Mouse (Mus musculus) CH12.LX (cell line): Measurements from ENCODE around the gene Slc6a3. TPM values are rescaled to one million over a fixed set of nuclear protein-coding genes. Genes with fewer than 3 reads are reported as not detected.

Source experiments
- DNase-seq: peaks from one replicate; pipeline ENCODE4 v3.0.0-alpha.2; 2013; ENCODE audit errors: extremely low read depth
- H3K27ac ChIP-seq: 2 replicates; pipeline ENCODE4 v1.5.1; 2012; ENCODE audit warnings: low read depth, mild to moderate bottlenecking, control low read depth, moderate library complexity; ENCODE audit not compliant: insufficient read depth
- H3K27me3 ChIP-seq: replicated peaks from 2 replicates; pipeline ENCODE3; 2012; ENCODE audit warnings: inconsistent platforms
- H3K36me3 ChIP-seq, 2 experiments: replicated peaks in 1 of 2; 2 replicates each; pipeline versions ENCODE3 to v1.6.1; 2012; ENCODE audit warnings: inconsistent platforms in 1 of 2, low read length in 1 of 2, mild to moderate bottlenecking in 1 of 2, mixed read lengths in 1 of 2, moderate library complexity in 1 of 2; ENCODE audit not compliant: control insufficient read depth in 1 of 2, insufficient read depth in 1 of 2
- H3K4me1 ChIP-seq, 2 experiments: 2 replicates each; pipeline ENCODE4 v1.6.1; 2012; ENCODE audit warnings: inconsistent platforms in 1 of 2, moderate library complexity in 1 of 2; ENCODE audit not compliant: insufficient read depth in 2 of 2, control insufficient read depth in 1 of 2
- H3K4me2 ChIP-seq: 2 replicates; pipeline ENCODE4 v1.6.1; 2012; ENCODE audit warnings: low read depth, mild to moderate bottlenecking, control low read depth; ENCODE audit not compliant: poor library complexity, insufficient read depth, severe bottlenecking
- H3K4me3 ChIP-seq, 3 experiments: fragments of 150-350 bp in 1 of 3; sonication (generic) in 1 of 3; replicated peaks in 1 of 3; 2 replicates each; pipeline versions ENCODE3 to v1.5.1; 2011 to 2012; ENCODE audit warnings: low read depth in 2 of 3, low read length in 2 of 3, mild to moderate bottlenecking in 2 of 3, moderate library complexity in 2 of 3, control low read depth in 1 of 3, improper control_type of control experiment in 1 of 3, inconsistent platforms in 1 of 3, mixed read lengths in 1 of 3; ENCODE audit not compliant: poor library complexity in 1 of 3
- H3K79me2 ChIP-seq: replicated peaks from 2 replicates; pipeline ENCODE4 v1.6.1; 2012; ENCODE audit warnings: mild to moderate bottlenecking, moderate library complexity; ENCODE audit not compliant: control insufficient read depth, poor library complexity, insufficient read depth, severe bottlenecking; ENCODE audit errors: extremely low read depth
- H3K9ac ChIP-seq: 2 replicates; pipeline ENCODE4 v1.6.1; 2012; ENCODE audit warnings: low read depth, mild to moderate bottlenecking, control low read depth, moderate library complexity; ENCODE audit not compliant: insufficient read depth
- H3K9me3 ChIP-seq: replicated peaks from 2 replicates; pipeline ENCODE3; 2012; ENCODE audit warnings: low read length, inconsistent platforms, mixed read lengths
- BHLHE40 ChIP-seq: IDR thresholded peaks from 2 replicates; pipeline ENCODE4 v1.6.1; 2011; ENCODE audit warnings: mild to moderate bottlenecking, low read depth, low read length, improper control_type of control experiment
- CHD1 ChIP-seq: IDR thresholded peaks from 2 replicates; pipeline ENCODE4 v1.6.1; 2012; ENCODE audit warnings: low read depth, low read length, improper control_type of control experiment, inconsistent platforms
- CHD2 ChIP-seq: IDR thresholded peaks from 2 replicates; pipeline ENCODE4 v1.6.1; 2011; ENCODE audit warnings: low read length, improper control_type of control experiment
- CTCF ChIP-seq, 2 experiments: IDR thresholded peaks in 1 of 2; conservative IDR thresholded peaks in 1 of 2; 2 replicates each; pipeline ENCODE4 v1.5.1; 2011 to 2012; ENCODE audit warnings: low read depth in 2 of 2, low read length in 2 of 2, improper control_type of control experiment in 1 of 2, inconsistent platforms in 1 of 2, mild to moderate bottlenecking in 1 of 2, moderate library complexity in 1 of 2
- ETS1 ChIP-seq: conservative IDR thresholded peaks from 2 replicates; pipeline ENCODE4 v1.6.1; 2012; ENCODE audit warnings: low read depth, mild to moderate bottlenecking, inconsistent platforms, low read length, improper control_type of control experiment, moderate library complexity
- HCFC1 ChIP-seq: IDR thresholded peaks from 2 replicates; pipeline ENCODE4 v1.6.1; 2012; ENCODE audit warnings: low read depth, mild to moderate bottlenecking, inconsistent platforms, low read length, improper control_type of control experiment
- JUN ChIP-seq: IDR thresholded peaks from 2 replicates; pipeline ENCODE4 v1.6.1; 2011; ENCODE audit warnings: low read depth, mild to moderate bottlenecking, low read length, improper control_type of control experiment, moderate library complexity; ENCODE audit not compliant: insufficient read depth
- MAFK ChIP-seq: IDR thresholded peaks from 2 replicates; pipeline ENCODE4 v1.6.1; 2011; ENCODE audit warnings: low read length, improper control_type of control experiment; ENCODE audit not compliant: insufficient replicate concordance
- MEF2A ChIP-seq: IDR thresholded peaks from 2 replicates; pipeline ENCODE4 v1.6.1; 2014; ENCODE audit warnings: low read depth, mild to moderate bottlenecking, inconsistent platforms, low read length, improper control_type of control experiment, borderline replicate concordance
- NRF1 ChIP-seq: IDR thresholded peaks from 2 replicates; pipeline ENCODE4 v1.6.1; 2014; ENCODE audit warnings: low read depth, mild to moderate bottlenecking, inconsistent platforms, low read length, improper control_type of control experiment, moderate library complexity
- POLR2A ChIP-seq: IDR thresholded peaks from 2 replicates; pipeline ENCODE4 v1.6.1; 2011; ENCODE audit warnings: low read depth, mild to moderate bottlenecking, improper control_type of control experiment, low read length
- POLR2AphosphoS2 ChIP-seq: IDR thresholded peaks from 2 replicates; pipeline ENCODE4 v1.6.1; 2011; ENCODE audit warnings: low read depth, low read length, improper control_type of control experiment
- RCOR1 ChIP-seq: conservative IDR thresholded peaks from 2 replicates; pipeline ENCODE4 v1.6.1; 2012; ENCODE audit warnings: low read depth, mild to moderate bottlenecking, inconsistent platforms, low read length, improper control_type of control experiment
- SIN3A ChIP-seq: IDR thresholded peaks from 2 replicates; pipeline ENCODE4 v1.6.1; 2012; ENCODE audit warnings: low read length, improper control_type of control experiment, inconsistent platforms
- SMC3 ChIP-seq: IDR thresholded peaks from 2 replicates; pipeline ENCODE4 v1.6.1; 2011; ENCODE audit warnings: low read depth, low read length, improper control_type of control experiment
- TBP ChIP-seq: conservative IDR thresholded peaks from 2 replicates; pipeline ENCODE4 v1.6.1; 2011; ENCODE audit warnings: low read depth, low read length, improper control_type of control experiment
- USF1 ChIP-seq: IDR thresholded peaks from 2 replicates; pipeline ENCODE4 v1.6.1; 2014; ENCODE audit warnings: low read depth, mild to moderate bottlenecking, inconsistent platforms, low read length, improper control_type of control experiment
- ZMIZ1 ChIP-seq: IDR thresholded peaks from 2 replicates; pipeline ENCODE4 v1.6.1; 2012; ENCODE audit warnings: low read depth, mild to moderate bottlenecking, inconsistent platforms, low read length, improper control_type of control experiment
- ZNF384 ChIP-seq: IDR thresholded peaks from 2 replicates; pipeline ENCODE4 v1.6.1; 2012; ENCODE audit warnings: low read depth, low read length, improper control_type of control experiment, inconsistent platforms
- dilution Hi-C: fragments of 300-500 bp; cut with MboI; formaldehyde crosslinking; loops from 2 replicates; pipeline ENCODE4 v1.14.3; 2020; ENCODE audit warnings: low sequenced_read_pairs; ENCODE audit not compliant: extremely low pct_unique_long_range_greater_than_20kb, extremely low pct_ligation_motif_present
- in situ Hi-C: fragments of 300-500 bp; cut with MboI; formaldehyde crosslinking; loops from 3 replicates; pipeline ENCODE4 v1.14.3; 2019; ENCODE audit warnings: low sequenced_read_pairs, low pct_ligation_motif_present, low pct_unique_long_range_greater_than_20kb, mixed read lengths
- polyA plus RNA-seq: library from polyadenylated mRNA; unstranded; fragments of >175 nt; gene quantifications from 2 replicates; pipeline ENCODE4 v1.2.1, GENCODE M21; 2012; ENCODE audit warnings: low read depth; ENCODE audit not compliant: insufficient read length
- total RNA-seq, 2 experiments: library from RNA; depleted of rRNA; stranded (reverse); fragments of 300-350 nt in 1 of 2; fragments of >200 nt in 1 of 2; gene quantifications; 2 replicates each; pipeline ENCODE4 v1.2.3; 2012 to 2014

Slc6a3 gene
- total and polyA plus RNA-seq, 3 experiments = not detected

DNA sequence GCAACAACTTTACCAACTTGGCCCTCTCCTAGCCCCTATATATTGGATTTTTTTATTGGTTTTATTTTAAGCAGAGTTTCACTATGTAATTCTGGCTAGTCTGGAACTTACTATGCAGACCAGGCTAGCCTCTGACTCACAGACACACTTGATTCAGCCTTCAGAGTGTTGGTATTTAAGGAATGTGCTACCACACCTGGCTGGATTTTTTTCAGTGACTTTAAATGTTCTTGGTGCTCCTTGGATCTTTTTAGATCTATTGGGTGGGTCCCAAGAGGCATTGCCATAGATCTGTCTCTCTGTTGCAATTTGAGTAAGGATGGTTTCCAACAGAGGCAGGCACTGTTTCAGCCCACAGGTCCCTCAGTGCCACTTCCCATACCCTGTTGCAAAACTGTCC is 38.5 kb downstream of the Slc6a3 start:
- no peak for TF ChIP-seq POLR2A
- TF ChIP-seq SMC3 = no peak
- no peak for TF ChIP-seq MEF2A
- no peak for TF ChIP-seq SIN3A
- TF ChIP-seq MAFK = no peak
- TF ChIP-seq CTCF (conservative IDR thresholded peaks at IDR 0.05 in 1 of 2, IDR thresholded peaks at IDR 0.05 in 1 of 2; ENCODE audit: low read depth in 2 of 2, low read length in 2 of 2) = no peak
- no peak for TF ChIP-seq ZNF384
- no peak for TF ChIP-seq USF1

DNA sequence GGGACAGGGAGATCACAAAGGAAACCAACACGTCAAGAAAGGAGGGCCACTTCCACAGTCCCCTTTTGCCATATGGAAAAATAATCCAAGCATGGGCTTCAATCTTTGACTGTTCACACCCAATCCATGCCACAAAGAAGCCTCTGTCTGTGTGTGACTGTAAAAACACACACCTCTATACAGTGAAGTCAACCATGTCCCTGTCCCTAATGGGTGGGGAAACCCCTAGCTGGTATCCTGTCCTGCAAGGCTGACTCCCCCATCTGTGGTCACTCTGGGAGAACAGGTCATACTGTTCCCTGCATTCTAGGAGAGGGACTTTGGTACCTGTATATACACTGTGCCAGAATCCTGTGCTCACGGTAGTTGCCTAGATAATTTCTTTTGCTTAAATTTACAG is 40.7 kb downstream of the Slc6a3 start:
- Histone ChIP-seq H3K4me2 (no peak overlapping the region; the same call in 1 of the 2 replicates), H3K27ac (no peak overlapping the region), H3K9me3 (no peaks in the 10 kb centered on the region), H3K9ac (no peak overlapping the region), H3K27me3 (peaks cover 3% of the 10 kb centered on the region), H3K4me1 (peaks cover 0 to 15% of the 10 kb centered on the region in 2 experiments; a peak in 3 of 4 replicates), H3K36me3 (no peaks in the 10 kb centered on the region), H3K79me2 (no peaks in the 10 kb centered on the region), H3K4me3 (no peak overlapping the region)
- dilution Hi-C loops = no loop called here
- in situ Hi-C loops = no loop called here
- DNase-seq = no peak
- no peak for TF ChIP-seq HCFC1
- no peak for TF ChIP-seq ZMIZ1
- TF ChIP-seq MEF2A = no peak

More for the DNA sequence above, 38.5 kb downstream of the Slc6a3 start:
- DNase-seq = no peak
- Histone ChIP-seq H3K4me1 (peaks cover 0 to 15% of the 10 kb centered on the region in 2 experiments; a peak in 3 of 4 replicates), H3K4me2 (no peak overlapping the region), H3K9me3 (no peaks in the 10 kb centered on the region), H3K79me2 (no peaks in the 10 kb centered on the region), H3K9ac (no peak overlapping the region), H3K27me3 (peaks cover 4% of the 10 kb centered on the region), H3K4me3 (no peak overlapping the region), H3K27ac (no peak overlapping the region), H3K36me3 (no peaks in the 10 kb centered on the region)
- in situ Hi-C loops = no loop called here
- dilution Hi-C loops = no loop called here

DNA sequence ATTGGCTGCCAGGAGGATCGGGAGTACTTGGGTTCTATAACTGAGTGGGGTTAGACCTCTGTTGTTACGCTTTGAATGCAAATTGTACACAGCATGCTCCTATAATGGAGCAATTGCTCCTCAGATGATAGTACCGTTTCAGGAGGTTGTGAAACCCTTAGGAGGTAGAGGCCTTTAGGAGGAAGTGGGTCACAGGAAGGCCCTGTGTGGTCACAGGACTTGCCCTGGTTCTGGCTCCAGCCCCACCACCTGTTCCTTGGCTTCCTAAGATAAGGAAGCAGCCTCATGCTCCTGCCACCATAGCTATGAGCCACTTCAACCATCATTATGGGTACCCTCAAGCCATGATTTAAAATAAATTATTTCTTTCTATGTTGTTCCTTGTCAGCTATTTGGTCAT is 54.9 kb downstream of the Slc6a3 start:
- dilution Hi-C loops (no loop called here), in situ Hi-C loops (no loop called here)
- Histone ChIP-seq H3K9ac (no peak overlapping the region), H3K27me3 (peaks cover 34% of the 10 kb centered on the region), H3K4me2 (no peak overlapping the region), H3K27ac (no peak overlapping the region), H3K36me3 (no peaks in the 10 kb centered on the region), H3K79me2 (no peaks in the 10 kb centered on the region), H3K4me3 (no peak overlapping the region), H3K4me1 (peaks cover 0 to 6% of the 10 kb centered on the region in 2 experiments; a peak in 2 of 4 replicates), H3K9me3 (no peaks in the 10 kb centered on the region)
- DNase-seq = no peak
- no peak for TF ChIP-seq TBP
- no peak for TF ChIP-seq JUN
- TF ChIP-seq POLR2AphosphoS2 = no peak
- no peak for TF ChIP-seq ETS1
- TF ChIP-seq CHD1 = no peak
- TF ChIP-seq POLR2A = no peak
- no peak for TF ChIP-seq HCFC1
- no peak for TF ChIP-seq SIN3A
- TF ChIP-seq RCOR1 = no peak
- no peak for TF ChIP-seq NRF1
- TF ChIP-seq BHLHE40 = no peak
- no peak for TF ChIP-seq CHD2
